Mouse (Mus musculus) G1E (cell line): ENCODE data around the gene Btg4. TPM values are rescaled to one million over a fixed set of nuclear protein-coding genes. Genes with fewer than 3 reads are reported as not detected.

Experiments
- ATAC-seq: 2 replicates; pipeline ENCODE4 v1.8.0; 2016; ENCODE audit warnings: mild to moderate bottlenecking; ENCODE audit not compliant: insufficient number of reproducible peaks, poor library complexity, low FRiP score, severe bottlenecking; ENCODE audit errors: extremely low read depth
- DNase-seq: peaks from one replicate; pipeline ENCODE4 v3.0.0; 2012; ENCODE audit warnings: low spot score
- H3K27me3 ChIP-seq: 2 replicates; pipeline ENCODE4 v1.6.1; 2012; ENCODE audit warnings: mild to moderate bottlenecking, low read length, inconsistent platforms; ENCODE audit not compliant: insufficient read depth
- H3K36me3 ChIP-seq: replicated peaks from 2 replicates; pipeline ENCODE3; 2012; ENCODE audit warnings: mild to moderate bottlenecking, inconsistent platforms
- H3K4me1 ChIP-seq: 2 replicates; pipeline ENCODE4 v1.6.1; 2012; ENCODE audit warnings: low read depth, low read length, inconsistent platforms, mixed read lengths; ENCODE audit not compliant: insufficient read depth
- H3K4me3 ChIP-seq: 2 replicates; pipeline ENCODE4 v1.5.1; 2012; ENCODE audit warnings: low read depth, mild to moderate bottlenecking, inconsistent platforms, low read length, moderate library complexity, mixed read lengths
- H3K9me3 ChIP-seq: replicated peaks from 2 replicates; pipeline ENCODE4 v1.6.1; 2012; ENCODE audit warnings: inconsistent platforms
- CTCF ChIP-seq: IDR thresholded peaks from 2 replicates; pipeline ENCODE4 v1.5.1; 2012; ENCODE audit warnings: low read depth, low read length, inconsistent platforms, mixed read lengths
- GATA1 ChIP-seq: IDR thresholded peaks from 2 replicates; pipeline ENCODE4 v1.6.1; 2012; ENCODE audit warnings: borderline replicate concordance, low read length, inconsistent platforms, mixed read lengths
- GATA2 ChIP-seq: IDR thresholded peaks from 2 replicates; pipeline ENCODE4 v1.6.1; 2012; ENCODE audit warnings: low read depth, low read length, inconsistent platforms, borderline replicate concordance
- POLR2AphosphoS5 ChIP-seq: IDR thresholded peaks from 2 replicates; pipeline ENCODE4 v1.6.1; 2012; ENCODE audit warnings: low read depth, low read length, inconsistent platforms; ENCODE audit not compliant: insufficient replicate concordance
- TAL1 ChIP-seq: conservative IDR thresholded peaks from 2 replicates; pipeline ENCODE4 v1.6.1; 2012; ENCODE audit warnings: low read depth, low read length, inconsistent platforms, mixed read lengths
- polyA plus RNA-seq: library from polyadenylated mRNA; stranded (reverse); fragments of >175 nt; gene quantifications from 2 replicates; pipeline ENCODE4 v1.2.3, GENCODE M21; 2012
- total RNA-seq, 2 experiments: library from RNA; stranded (forward) in 1 of 2; stranded (reverse) in 1 of 2; fragments of 200-1000 nt in 1 of 2; fragments of >200 nt in 1 of 2; fragmentation: Nextera tagmentation in 1 of 2; gene quantifications; 2 replicates each; pipeline ENCODE4 v1.2.3; 2014 to 2017

The Btg4 gene
- total RNA-seq (2014; fragmentation: Nextera tagmentation) (not detected in 2 replicates), total RNA-seq (2017) (not detected in 2 replicates), polyA plus RNA-seq (not detected in 2 replicates)

DNA sequence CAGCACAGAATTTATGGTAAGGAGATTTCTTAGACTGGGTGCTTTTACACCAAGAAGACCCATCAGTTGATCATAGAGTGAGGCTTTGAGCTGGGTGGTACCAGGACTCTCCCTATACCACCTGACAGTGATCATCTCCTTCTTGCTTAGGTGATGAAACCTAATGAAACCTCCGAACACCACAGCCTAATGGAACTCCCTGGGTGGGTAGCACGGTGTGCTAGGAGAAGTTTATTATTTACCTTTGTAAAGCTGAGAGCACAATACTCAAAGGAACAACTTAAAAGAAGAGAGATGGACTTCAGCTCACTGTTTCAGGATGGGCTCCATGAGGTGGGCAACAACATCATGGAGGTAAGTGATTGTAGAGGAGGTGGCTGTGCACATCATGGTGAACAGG, at the start of gene Btg4:
Gene Btg4, plus strand, starts transcription at position 301 of the 400 bp plus-strand sequence.
- Histone ChIP-seq H3K36me3 (no peaks in the 10 kb centered on the region), H3K27me3 (peaks cover 13% of the 10 kb centered on the region), H3K9me3 (no peaks in the 10 kb centered on the region), H3K4me3 (no peak within 1 kb of the TSS), H3K4me1 (peaks cover 3% of the 10 kb centered on the region; the same call in 1 of the 2 replicates)
- no peak for DNase-seq
- no peak for ATAC-seq
- TF ChIP-seq CTCF (no peak), POLR2AphosphoS5 (no peak), TAL1 (no peak), GATA2 (no peak), GATA1 (no peak)

DNA sequence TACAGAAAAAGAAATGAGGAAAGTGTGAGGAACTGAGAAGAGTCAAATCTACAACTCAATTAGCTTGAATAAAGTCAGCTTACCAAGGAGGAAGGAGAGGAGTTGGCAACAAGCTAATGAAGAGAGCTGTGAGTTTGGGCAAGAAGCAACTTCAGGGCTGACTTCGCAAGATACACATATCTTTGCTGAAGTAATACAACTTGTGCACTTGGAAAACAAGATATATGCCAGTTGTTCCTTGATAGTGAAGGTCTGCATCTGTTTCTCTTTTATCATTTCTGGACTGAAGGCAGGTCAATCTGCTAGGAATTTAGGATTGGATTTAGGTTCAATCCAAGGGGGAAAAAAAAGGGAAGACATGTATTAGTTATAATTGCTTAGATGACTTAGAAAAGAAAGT, 47.1 kb upstream of the Btg4 start:
- peaks cover 12% of the 10 kb centered on the region for H3K4me1 ChIP-seq
- no peak for ATAC-seq
- no peaks in the 10 kb centered on the region for H3K9me3 ChIP-seq
- no peaks in the 10 kb centered on the region for H3K36me3 ChIP-seq
- peaks cover 13% of the 10 kb centered on the region for H3K27me3 ChIP-seq
- H3K4me3 ChIP-seq = no peak overlapping the region
- DNase-seq = no peak
- TF ChIP-seq CTCF = no peak
- TF ChIP-seq TAL1 = no peak
- TF ChIP-seq POLR2AphosphoS5 = no peak
- no peak for TF ChIP-seq GATA2
- no peak for TF ChIP-seq GATA1

DNA sequence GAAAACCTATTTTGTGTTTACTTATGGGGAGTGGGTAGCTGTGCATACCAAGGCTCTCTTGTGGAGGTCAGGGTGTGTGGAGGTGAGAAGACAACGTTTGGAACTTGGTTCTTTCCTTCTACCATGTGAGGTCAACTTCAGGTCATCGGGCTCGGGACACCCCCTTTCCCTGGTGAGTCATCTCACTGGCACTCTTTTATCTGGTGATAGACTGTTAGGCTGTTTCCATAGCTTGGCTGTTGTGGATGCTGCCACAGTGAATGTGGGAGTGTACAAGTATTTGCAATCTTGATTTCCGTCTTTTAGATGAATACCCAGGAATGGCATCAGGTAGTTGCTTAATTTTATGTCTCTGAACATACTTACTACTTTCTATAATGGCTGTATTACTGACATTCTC, 45.0 kb upstream of the Btg4 start:
- Histone ChIP-seq H3K36me3 (no peaks in the 10 kb centered on the region), H3K27me3 (peaks cover 21% of the 10 kb centered on the region), H3K4me1 (peaks cover 16% of the 10 kb centered on the region), H3K4me3 (no peak overlapping the region), H3K9me3 (no peaks in the 10 kb centered on the region)
- DNase-seq = no peak
- no peak for ATAC-seq
- no peak for TF ChIP-seq GATA2
- TF ChIP-seq POLR2AphosphoS5 = no peak
- TF ChIP-seq CTCF = no peak
- no peak for TF ChIP-seq GATA1
- TF ChIP-seq TAL1 = no peak

DNA sequence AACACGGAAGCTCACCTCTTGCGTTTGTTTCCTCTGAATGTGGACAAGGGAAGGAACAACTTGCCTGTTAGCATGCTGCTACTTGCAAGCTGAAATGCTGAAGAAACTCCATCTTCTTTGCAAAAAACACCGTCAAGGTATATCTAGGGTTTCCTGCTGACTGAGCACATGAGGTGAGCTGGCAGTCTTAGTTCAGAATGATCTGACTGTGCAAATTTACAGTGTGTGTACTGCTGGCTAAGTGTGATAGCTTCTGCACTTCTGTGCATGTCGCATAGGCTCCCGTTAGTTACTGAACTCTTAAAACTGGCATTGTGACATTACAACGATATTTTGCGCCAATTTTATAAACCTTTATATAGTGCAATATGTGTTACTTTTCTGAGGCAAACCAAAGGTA, 41.0 kb upstream of the Btg4 start:
- H3K4me3 ChIP-seq = no peak overlapping the region
- ATAC-seq (no peak), DNase-seq (no peak)
- no peaks in the 10 kb centered on the region for H3K9me3 ChIP-seq
- H3K27me3 ChIP-seq = peaks cover 21% of the 10 kb centered on the region
- TF ChIP-seq CTCF = no peak
- no peak for TF ChIP-seq TAL1
- no peaks in the 10 kb centered on the region for H3K36me3 ChIP-seq
- peaks cover 19% of the 10 kb centered on the region for H3K4me1 ChIP-seq

DNA sequence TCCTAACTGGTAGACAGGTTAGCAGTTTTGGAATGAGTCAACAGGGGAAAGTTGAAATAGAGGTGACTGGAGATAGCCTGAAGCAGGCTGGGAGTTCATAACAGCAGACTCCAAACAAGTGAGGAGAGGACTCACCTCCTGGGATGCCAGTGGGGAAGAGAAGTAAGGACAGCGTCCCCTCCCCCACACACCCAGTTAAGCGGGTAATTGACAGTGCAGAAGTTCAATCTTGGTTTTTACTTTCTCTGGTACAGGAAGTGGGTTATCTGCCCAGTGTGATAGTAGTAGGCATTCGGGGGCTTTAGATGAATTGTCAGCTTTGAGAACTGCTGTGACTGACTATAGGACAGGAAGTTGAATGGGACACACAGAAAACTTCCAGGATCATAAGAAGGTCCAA, 40.4 kb upstream of the Btg4 start:
- peaks cover 21% of the 10 kb centered on the region for H3K27me3 ChIP-seq
- no peaks in the 10 kb centered on the region for H3K36me3 ChIP-seq
- H3K4me1 ChIP-seq = peaks cover 19% of the 10 kb centered on the region
- H3K4me3 ChIP-seq = no peak overlapping the region
- no peaks in the 10 kb centered on the region for H3K9me3 ChIP-seq
- ATAC-seq (no peak), DNase-seq (no peak)
- no peak for TF ChIP-seq GATA1
- no peak for TF ChIP-seq TAL1
- TF ChIP-seq POLR2AphosphoS5 = no peak
- no peak for TF ChIP-seq CTCF
- TF ChIP-seq GATA2 = no peak

DNA sequence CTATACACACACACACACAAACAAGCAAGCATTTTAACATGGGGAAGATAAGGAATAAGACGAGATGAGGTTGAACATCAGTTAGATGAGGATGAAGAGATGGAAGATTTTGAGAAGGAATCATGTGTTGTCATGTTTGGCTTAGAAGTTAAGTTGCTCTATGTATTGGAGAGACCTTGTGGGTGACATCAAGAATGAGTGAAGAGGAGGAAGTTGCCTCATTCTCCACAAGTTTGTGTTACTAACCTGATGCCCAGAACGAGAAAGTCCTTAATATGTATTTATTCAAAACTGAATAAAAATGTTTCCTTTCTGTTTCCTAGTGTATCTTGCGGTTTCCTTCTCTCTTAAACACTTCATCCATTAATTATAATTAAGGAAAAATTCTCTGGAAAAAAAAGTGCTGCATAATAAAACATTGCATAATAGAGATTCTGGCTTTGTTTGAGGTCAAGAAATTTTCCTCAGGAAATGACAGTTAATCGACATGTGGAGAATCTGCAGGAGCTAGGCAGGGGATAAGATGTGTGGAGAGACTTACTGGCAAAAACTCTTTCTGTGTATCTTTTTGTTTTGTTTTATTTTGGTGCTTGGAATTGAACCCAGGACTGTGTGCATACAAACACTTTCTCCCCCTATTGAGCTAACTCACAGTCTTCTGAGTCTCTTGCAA, 39.4 kb upstream of the Btg4 start:
- Histone ChIP-seq H3K27me3 (peaks cover 17% of the 10 kb centered on the region), H3K9me3 (no peaks in the 10 kb centered on the region), H3K36me3 (no peaks in the 10 kb centered on the region), H3K4me1 (peaks cover 17% of the 10 kb centered on the region), H3K4me3 (no peak overlapping the region)
- TF ChIP-seq TAL1 (no peak), GATA2 (no peak), CTCF (no peak), GATA1 (no peak), POLR2AphosphoS5 (no peak)
- ATAC-seq (no peak), DNase-seq (no peak)
